Mouse (Mus musculus): ENCODE measurements around the gene Bfsp1. TPM values are rescaled to one million over a fixed set of nuclear protein-coding genes. Genes with fewer than 3 reads are reported as not detected.

Gene Bfsp1
- polyA plus RNA-seq, 1 experiment: 3.9 TPM

GRCm38 (mm10) chr2:143853447-143853846 lies 9.5 kb downstream of the Bfsp1 start:
- H3K27me3 ChIP-seq (ENCODE audit: control insufficient read depth, insufficient read depth, low read length): no peaks in the 10 kb centered on the region
- WGBS: 25% methylated on average over 4 of the region's 4 CpGs
- no peak overlapping the region for H3K4me3 ChIP-seq (ENCODE audit: low read depth, low read length)
- H3K36me3 ChIP-seq (ENCODE audit: control insufficient read depth, insufficient read depth, low read length): no peaks in the 10 kb centered on the region
- TF ChIP-seq CTCF (IDR thresholded peaks at IDR 0.05; ENCODE audit: extremely low read depth, insufficient read length, insufficient replicate concordance, low read depth, low read length) (no peak), POLR2A (IDR thresholded peaks at IDR 0.05; ENCODE audit: low read depth, low read length) (no peak; the same call in 1 of the 2 replicates)
- H3K27ac ChIP-seq (ENCODE audit: insufficient read depth, low read depth, low read length): peak overlapping the region; percentile 96
- peaks cover 36% of the 10 kb centered on the region for H3K4me1 ChIP-seq (ENCODE audit: control insufficient read depth, insufficient read depth, insufficient read length, low read length)

DNA sequence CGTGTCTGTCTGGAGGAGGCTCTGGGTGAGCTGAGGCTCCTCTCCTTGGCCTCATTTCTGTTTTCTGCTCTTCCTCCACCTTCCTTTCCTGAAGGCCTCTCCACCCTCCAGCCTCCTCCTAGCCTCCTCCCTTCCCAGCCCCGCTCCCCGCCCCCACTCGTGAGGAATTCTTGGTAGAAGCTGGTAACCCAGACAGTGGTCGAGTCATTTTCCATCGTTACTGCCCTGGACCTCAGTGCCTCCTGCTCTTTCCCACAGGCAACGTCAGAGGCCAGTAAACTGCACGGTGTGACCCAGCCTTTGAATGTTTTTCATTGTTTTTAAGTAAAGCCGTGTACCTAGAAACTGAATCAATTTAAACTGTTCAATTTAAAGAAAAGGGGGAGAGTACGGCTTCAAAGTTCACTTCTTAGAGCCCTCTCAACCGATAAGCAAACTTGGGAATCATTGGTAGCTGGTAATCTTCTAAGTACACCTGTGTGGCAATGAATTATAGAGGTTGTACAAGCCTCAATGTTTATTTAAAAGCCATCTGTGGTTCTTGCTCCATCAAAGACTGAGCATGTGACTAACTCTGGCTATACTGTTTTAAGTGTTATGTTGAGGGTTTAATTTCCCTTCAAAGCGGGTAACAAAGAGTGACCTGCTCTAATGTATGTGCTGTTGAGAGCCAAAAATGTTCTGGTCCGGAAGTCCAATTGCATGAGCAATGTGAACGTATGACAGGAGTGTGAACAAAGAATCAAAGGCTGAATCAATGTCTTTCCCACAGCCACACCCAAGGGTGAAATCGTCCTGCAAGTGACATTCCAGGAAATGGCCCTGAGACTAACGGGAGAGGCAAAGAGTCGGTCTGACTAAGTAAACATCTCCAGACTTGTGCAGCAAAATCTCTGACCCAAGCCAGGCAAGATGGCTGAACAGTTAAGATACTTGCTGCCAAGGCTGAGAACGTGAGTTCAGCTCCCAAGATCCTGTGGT lies 10.4 kb downstream of the Bfsp1 start:
- TF ChIP-seq POLR2A (IDR thresholded peaks at IDR 0.05; ENCODE audit: low read depth, low read length) (no peak), CTCF (IDR thresholded peaks at IDR 0.05; ENCODE audit: extremely low read depth, insufficient read length, insufficient replicate concordance, low read depth, low read length) (no peak)

GRCm38 (mm10) chr2:143851354-143852221 lies 11.4 kb downstream of the Bfsp1 start:
- H3K27me3 ChIP-seq (ENCODE audit: control insufficient read depth, insufficient read depth, low read length): no peaks in the 10 kb centered on the region
- 28% methylated on average over 12 of the region's 12 CpGs for WGBS
- peaks cover 49% of the 10 kb centered on the region for H3K4me1 ChIP-seq (ENCODE audit: control insufficient read depth, insufficient read depth, insufficient read length, low read length)
- peak overlapping the region; percentile 96 for H3K27ac ChIP-seq (ENCODE audit: insufficient read depth, low read depth, low read length)
- no peaks in the 10 kb centered on the region for H3K36me3 ChIP-seq (ENCODE audit: control insufficient read depth, insufficient read depth, low read length)
- no peak for TF ChIP-seq CTCF (IDR thresholded peaks at IDR 0.05; ENCODE audit: extremely low read depth, insufficient read length, insufficient replicate concordance, low read depth, low read length)
- no peak for TF ChIP-seq POLR2A (IDR thresholded peaks at IDR 0.05; ENCODE audit: low read depth, low read length)
- H3K4me3 ChIP-seq (ENCODE audit: low read depth, low read length): no peak overlapping the region

More for the DNA sequence above, 10.4 kb downstream of the Bfsp1 start:
- Histone ChIP-seq H3K4me1 (ENCODE audit: control insufficient read depth, insufficient read depth, insufficient read length, low read length) (peaks cover 43% of the 10 kb centered on the region), H3K36me3 (ENCODE audit: control insufficient read depth, insufficient read depth, low read length) (no peaks in the 10 kb centered on the region), H3K4me3 (ENCODE audit: low read depth, low read length) (no peak overlapping the region; the same call in 1 of the 2 replicates), H3K27me3 (ENCODE audit: control insufficient read depth, insufficient read depth, low read length) (no peaks in the 10 kb centered on the region), H3K27ac (ENCODE audit: insufficient read depth, low read depth, low read length) (peak overlapping the region; percentile 96)
- 16% methylated on average over 18 of the region's 18 CpGs for WGBS

DNA sequence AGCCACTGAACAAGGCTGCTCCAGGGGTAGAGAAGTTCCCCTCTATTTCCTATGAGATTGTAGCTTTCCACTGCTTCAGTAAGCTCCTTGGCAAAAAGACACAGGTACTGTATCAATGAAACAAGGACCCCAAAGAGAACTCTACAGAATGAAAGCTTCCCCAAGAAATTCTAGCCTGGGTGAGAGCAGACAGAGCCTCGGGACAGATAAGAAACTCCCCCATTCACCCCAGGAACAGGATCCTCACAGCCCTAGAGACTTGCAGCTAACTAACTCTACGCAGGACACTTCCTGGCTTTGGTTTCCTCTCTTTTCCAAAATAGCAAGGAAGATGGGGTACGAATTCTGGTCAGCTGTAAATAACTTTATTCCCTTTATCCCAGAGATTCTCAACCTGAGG lies 15.7 kb downstream of the Bfsp1 start:
- H3K4me1 ChIP-seq (ENCODE audit: control insufficient read depth, insufficient read depth, insufficient read length, low read length): peaks cover 49% of the 10 kb centered on the region
- H3K27ac ChIP-seq (ENCODE audit: insufficient read depth, low read depth, low read length): peak overlapping the region; percentile 99
- no peak overlapping the region for H3K4me3 ChIP-seq (ENCODE audit: low read depth, low read length)
- H3K36me3 ChIP-seq (ENCODE audit: control insufficient read depth, insufficient read depth, low read length): no peaks in the 10 kb centered on the region
- H3K27me3 ChIP-seq (ENCODE audit: control insufficient read depth, insufficient read depth, low read length): no peaks in the 10 kb centered on the region
- 65% methylated on average over 3 of the region's 3 CpGs for WGBS
- TF ChIP-seq POLR2A (IDR thresholded peaks at IDR 0.05; ENCODE audit: low read depth, low read length) (no peak), CTCF (IDR thresholded peaks at IDR 0.05; ENCODE audit: extremely low read depth, insufficient read length, insufficient replicate concordance, low read depth, low read length) (no peak)

DNA sequence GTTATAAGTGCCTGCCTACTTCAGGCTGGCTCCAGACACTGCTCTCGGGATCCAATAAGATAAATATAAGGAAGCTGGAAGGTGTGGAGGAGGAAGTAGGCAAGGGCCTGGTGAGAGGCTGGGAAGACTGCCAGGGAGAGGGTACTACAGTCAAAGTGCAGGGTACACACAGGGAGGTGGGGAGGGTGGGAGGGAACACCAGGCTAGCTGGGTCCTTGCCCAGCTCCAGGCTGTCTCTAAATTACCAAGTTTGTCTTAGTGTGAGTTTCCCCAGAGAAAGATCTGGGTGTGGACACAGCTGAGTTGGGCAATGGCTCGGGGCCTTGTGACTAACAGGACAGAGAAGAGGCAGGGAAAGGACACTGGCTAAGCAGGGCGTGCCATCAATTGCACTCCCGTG lies 16.2 kb downstream of the Bfsp1 start:
- 11% methylated on average over 4 of the region's 4 CpGs for WGBS
- Histone ChIP-seq H3K36me3 (ENCODE audit: control insufficient read depth, insufficient read depth, low read length) (no peaks in the 10 kb centered on the region), H3K4me1 (ENCODE audit: control insufficient read depth, insufficient read depth, insufficient read length, low read length) (peaks cover 45% of the 10 kb centered on the region), H3K4me3 (ENCODE audit: low read depth, low read length) (no peak overlapping the region), H3K27ac (ENCODE audit: insufficient read depth, low read depth, low read length) (peak overlapping the region; percentile 99), H3K27me3 (ENCODE audit: control insufficient read depth, insufficient read depth, low read length) (no peaks in the 10 kb centered on the region)
- no peak for TF ChIP-seq POLR2A (IDR thresholded peaks at IDR 0.05; ENCODE audit: low read depth, low read length)
- TF ChIP-seq CTCF (IDR thresholded peaks at IDR 0.05; ENCODE audit: extremely low read depth, insufficient read length, insufficient replicate concordance, low read depth, low read length): no peak

GRCm38 (mm10) chr2:143844779-143845178 lies 18.2 kb downstream of the Bfsp1 start:
- WGBS: 83% methylated on average over 5 of the region's 5 CpGs
- Histone ChIP-seq H3K27me3 (ENCODE audit: control insufficient read depth, insufficient read depth, low read length) (no peaks in the 10 kb centered on the region), H3K27ac (ENCODE audit: insufficient read depth, low read depth, low read length) (no peak overlapping the region), H3K4me3 (ENCODE audit: low read depth, low read length) (no peak overlapping the region), H3K36me3 (ENCODE audit: control insufficient read depth, insufficient read depth, low read length) (0 out of 2 replicates have a peak, but pooled peaks cover 2% of the 10 kb centered on the region), H3K4me1 (ENCODE audit: control insufficient read depth, insufficient read depth, insufficient read length, low read length) (peaks cover 37% of the 10 kb centered on the region)
- no peak for TF ChIP-seq CTCF (IDR thresholded peaks at IDR 0.05; ENCODE audit: extremely low read depth, insufficient read length, insufficient replicate concordance, low read depth, low read length)
- no peak for TF ChIP-seq POLR2A (IDR thresholded peaks at IDR 0.05; ENCODE audit: low read depth, low read length)
